In genomic region chr4:98063280-98063679, GRCm38 (mm10) we compare ENCODE assay signal across 15 mouse cellular contexts.
"Had no signal": no experiment of that assay in that cellular context is flagged by ENCODE, and none has a peak within 500 bp of the region (broad histone marks: within the 10 kb centered on the region; RNA-seq: fewer than 3 reads in every experiment).

No protein-coding gene starts in this region.

- ATAC-seq: hindbrain, postnatal 0 days; liver, postnatal 0 days had no signal

- H3K9me3 ChIP-seq: limb, embryonic 12.5 days; liver, embryonic 13.5 days; neural tube, embryonic 15.5 days had no signal

- DNase-seq: layer of hippocampus, adult 9-11 months; layer of hippocampus, postnatal 36 days; liver; liver, embryonic 13.5 days; liver, postnatal 0 days; lung, postnatal 10 days; midbrain, embryonic 14.5 days; right cerebral cortex, adult 18-20 months; right cerebral cortex, postnatal 25 days; thymus, postnatal 36 days had no signal

- H3K4me3 ChIP-seq: limb, embryonic 12.5 days; liver, embryonic 13.5 days; myocyte; neural tube, embryonic 15.5 days had no signal

- H3K4me2 ChIP-seq: limb, embryonic 12.5 days; liver, embryonic 13.5 days; neural tube, embryonic 15.5 days had no signal

- H3K9ac ChIP-seq: limb, embryonic 12.5 days; liver, embryonic 13.5 days; liver, postnatal 0 days; neural tube, embryonic 15.5 days had no signal

- H3K36me3 ChIP-seq: liver, embryonic 13.5 days; neural tube, embryonic 15.5 days had no signal

- H3K27ac ChIP-seq: hindbrain, postnatal 0 days; limb, embryonic 12.5 days; liver, embryonic 13.5 days; macrophage; neural tube, embryonic 15.5 days had no signal

- H3K4me1 ChIP-seq: limb, embryonic 12.5 days; liver, embryonic 13.5 days; neural tube, embryonic 15.5 days had no signal

- H3K27me3 ChIP-seq: limb, embryonic 12.5 days; liver, embryonic 13.5 days; neural tube, embryonic 15.5 days had no signal
